Mouse (Mus musculus): ENCODE data around the gene Pars2. TPM values are rescaled to one million over a fixed set of nuclear protein-coding genes. Genes with fewer than 3 reads are reported as not detected.

The Pars2 gene
- polyA plus RNA-seq, 1 experiment from 2014 or later, result 5.4 TPM

Other genes with a start within 250 kb of the Pars2 start
- 66.9 and 77.0 TPM in 2 replicates for gene Pcsk9, start 186.7 kb upstream of the Pars2 start, polyA plus RNA-seq (2015; fragmentation: Nextera tagmentation; extraction: Ambion mirVana)
- not detected in 2 replicates for gene Bsnd, start 158.8 kb upstream of the Pars2 start, polyA plus RNA-seq (2015; fragmentation: Nextera tagmentation; extraction: Ambion mirVana)
- 5.4 and 6.5 TPM in 2 replicates for gene Dhcr24, start 90.0 kb upstream of the Pars2 start, polyA plus RNA-seq (2015; fragmentation: Nextera tagmentation; extraction: Ambion mirVana)
- 0.24 and 0.30 TPM in 2 replicates for gene Lexm, start 33.8 kb upstream of the Pars2 start, polyA plus RNA-seq (2015; fragmentation: Nextera tagmentation; extraction: Ambion mirVana)
- 0.03 and 0.06 TPM in 2 replicates for gene Ttc22, start 28.6 kb upstream of the Pars2 start, polyA plus RNA-seq (2015; fragmentation: Nextera tagmentation; extraction: Ambion mirVana)
- 37.3 and 42.1 TPM in 2 replicates for gene Ttc4, start 27.9 kb downstream of the Pars2 start, polyA plus RNA-seq (2015; fragmentation: Nextera tagmentation; extraction: Ambion mirVana)
- 0.06 and 0.15 TPM in 2 replicates for gene Mroh7, start 79.9 kb downstream of the Pars2 start, polyA plus RNA-seq (2015; fragmentation: Nextera tagmentation; extraction: Ambion mirVana)
- 0.09 TPM in 1 of 2 replicates, not detected in the other for gene Fam151a, start 82.8 kb downstream of the Pars2 start, polyA plus RNA-seq (2015; fragmentation: Nextera tagmentation; extraction: Ambion mirVana)
- 5.0 TPM in 2 replicates for gene Acot11, start 153.9 kb downstream of the Pars2 start, polyA plus RNA-seq (2015; fragmentation: Nextera tagmentation; extraction: Ambion mirVana)